Mouse (Mus musculus) kidney, adult 8-10 months (tissue): ENCODE measurements at regions not wholly inside any gene's neighbourhood (a gene's known extent, or its start where the extent isn't known, plus 50 kb on each side); places are given as distances from the start of the nearest gene placed in this dataset.

Source experiments
- DNase-seq, 2 experiments: peaks; one replicate each; pipeline ENCODE4 v3.0.0; 2022

DNA sequence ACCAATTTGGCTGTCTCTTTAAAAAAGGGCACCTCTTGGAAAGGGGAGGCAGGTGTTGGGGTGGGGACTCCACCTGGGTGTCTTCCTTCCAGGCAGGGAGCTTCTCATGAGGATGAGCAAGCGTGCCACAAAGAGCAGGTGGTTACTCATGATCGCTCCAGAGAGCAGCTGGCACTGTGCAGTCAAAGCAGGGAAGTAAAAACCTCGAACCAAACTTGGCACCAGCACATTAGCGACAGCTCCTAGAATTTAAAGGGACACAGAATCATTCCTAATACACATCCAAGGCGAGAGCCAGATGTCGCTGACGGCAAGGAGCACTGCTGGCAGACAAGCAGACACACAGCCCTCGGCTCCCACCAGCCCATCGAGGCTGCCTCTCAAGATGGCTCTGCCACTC, 70.4 kb downstream of the Irx5 start:
- DNase-seq = peak in 1 of 2 experiments; percentile 3

DNA sequence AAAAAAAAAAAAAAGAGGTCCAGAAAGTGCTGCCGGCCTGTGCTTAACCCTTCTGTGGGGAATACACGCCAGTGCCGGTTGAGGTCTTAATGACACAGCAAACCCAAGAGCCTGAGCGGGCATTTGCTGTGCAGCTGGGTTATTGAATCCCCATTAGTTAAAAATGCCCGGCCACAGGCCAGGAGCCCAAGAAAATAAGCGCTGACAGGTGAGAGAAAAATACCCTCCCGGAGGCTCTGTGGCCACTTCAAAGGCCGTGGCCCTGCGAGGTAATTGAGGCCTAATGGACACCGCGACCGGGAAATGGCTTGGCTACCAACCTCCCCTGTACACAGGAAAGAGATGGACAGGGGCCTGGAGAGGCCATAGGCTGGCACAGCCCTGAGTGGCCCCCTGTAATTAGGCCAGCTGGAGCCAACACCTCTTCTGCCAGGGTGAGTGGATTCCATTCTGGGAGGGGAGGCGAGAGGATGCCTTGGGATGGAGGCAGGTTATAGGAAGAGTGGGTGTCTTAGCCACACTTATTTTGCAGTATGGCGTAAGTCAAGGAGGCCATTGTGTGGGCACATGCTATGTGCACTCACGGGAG, 79.7 kb downstream of the Irx5 start:
- DNase-seq = no peak

DNA sequence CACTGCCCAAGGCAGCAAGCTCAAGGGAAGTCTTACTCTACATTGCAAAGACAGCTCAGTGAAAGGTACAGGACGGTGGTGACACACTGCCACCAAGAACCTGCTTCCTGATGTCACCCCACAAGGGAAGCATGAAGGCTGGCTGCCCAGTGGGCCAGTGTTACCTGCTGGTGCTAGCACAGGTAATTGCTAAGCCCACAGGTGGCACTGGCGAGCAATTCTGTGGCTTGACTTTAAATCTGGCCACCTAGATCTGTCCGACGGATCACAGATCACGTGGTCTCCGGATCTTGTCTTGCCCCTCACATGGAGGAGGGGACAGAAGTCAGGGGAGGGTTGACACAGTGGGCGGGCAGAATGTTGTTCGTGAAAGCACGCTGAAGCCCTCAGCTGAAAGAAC, 80.9 kb downstream of the Irx5 start:
- peak in 1 of 2 experiments; percentile 17 for DNase-seq

DNA sequence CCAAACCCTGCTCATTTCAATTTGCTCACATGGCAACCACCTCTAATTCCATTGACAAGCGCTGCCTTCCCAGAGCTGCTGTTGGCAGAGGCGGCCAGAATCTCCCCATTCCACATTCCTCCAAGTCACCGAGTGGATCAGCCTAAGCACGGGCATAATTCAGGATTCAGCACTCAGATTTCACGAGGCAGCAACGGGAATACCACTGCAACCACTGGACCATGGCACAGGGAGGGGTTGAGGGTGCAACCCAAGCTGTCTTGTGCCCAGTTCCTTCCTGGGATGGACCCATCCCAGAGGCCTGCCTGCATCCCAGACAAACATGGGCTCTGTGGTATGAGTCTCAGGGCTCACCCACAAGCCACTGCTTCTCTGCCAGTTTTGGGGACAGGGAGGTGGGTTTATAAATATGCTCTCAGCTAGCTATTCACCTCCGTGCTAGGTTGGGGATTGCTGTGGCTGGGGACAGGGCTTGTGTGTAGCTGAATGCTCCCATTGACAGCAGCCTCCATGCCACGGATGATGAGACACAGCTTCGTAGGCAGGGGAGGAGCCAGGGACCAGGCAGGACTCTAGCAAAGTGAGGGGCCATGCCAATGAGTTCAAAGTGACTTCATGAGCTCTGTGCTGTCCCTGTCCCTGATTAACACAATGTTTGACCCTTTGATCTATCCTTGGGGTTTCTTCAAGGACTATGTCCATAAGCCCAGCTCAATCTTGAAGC, 82.5 kb downstream of the Irx5 start:
- peak; percentile 10 to 36 for DNase-seq

DNA sequence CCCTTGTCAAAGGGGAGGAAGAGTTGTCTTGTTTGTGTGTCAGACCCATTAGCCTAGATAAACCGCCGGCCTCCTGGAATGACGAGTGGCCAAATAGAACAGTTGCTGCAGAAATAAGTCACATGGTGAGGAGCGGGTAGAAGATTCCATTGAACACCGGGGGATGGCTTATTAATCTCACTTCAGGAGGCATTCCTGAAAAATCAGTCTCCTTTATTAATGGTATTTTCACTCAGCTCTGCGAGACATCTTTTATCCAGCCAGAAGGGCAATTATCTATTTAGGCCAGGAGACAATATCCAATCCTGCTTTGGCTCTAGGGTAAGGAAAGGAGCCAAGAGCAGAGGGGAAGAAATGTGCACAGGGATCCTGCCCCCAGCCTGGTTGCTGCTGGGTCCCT, 84.7 kb downstream of the Irx5 start:
- DNase-seq = no peak

DNA sequence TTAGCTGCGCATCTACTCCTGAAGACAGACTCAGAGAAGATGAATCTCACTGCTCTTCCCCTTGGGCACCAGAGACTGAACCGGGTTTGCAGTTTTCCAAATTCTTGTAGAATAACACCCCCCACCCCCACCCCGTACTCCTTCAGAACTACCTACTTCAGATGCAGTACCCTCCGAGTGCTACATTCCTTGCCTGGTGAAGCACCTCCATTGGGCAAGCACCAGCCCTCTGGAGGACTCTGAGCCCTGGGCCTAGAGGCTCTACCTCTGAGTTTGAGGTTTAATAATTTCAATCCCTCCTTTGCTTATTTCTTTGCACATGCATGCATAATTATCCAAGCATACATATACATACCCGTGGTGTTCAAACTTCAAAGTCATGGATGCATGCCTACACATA, 101.9 kb downstream of the Irx5 start:
- DNase-seq = no peak

DNA sequence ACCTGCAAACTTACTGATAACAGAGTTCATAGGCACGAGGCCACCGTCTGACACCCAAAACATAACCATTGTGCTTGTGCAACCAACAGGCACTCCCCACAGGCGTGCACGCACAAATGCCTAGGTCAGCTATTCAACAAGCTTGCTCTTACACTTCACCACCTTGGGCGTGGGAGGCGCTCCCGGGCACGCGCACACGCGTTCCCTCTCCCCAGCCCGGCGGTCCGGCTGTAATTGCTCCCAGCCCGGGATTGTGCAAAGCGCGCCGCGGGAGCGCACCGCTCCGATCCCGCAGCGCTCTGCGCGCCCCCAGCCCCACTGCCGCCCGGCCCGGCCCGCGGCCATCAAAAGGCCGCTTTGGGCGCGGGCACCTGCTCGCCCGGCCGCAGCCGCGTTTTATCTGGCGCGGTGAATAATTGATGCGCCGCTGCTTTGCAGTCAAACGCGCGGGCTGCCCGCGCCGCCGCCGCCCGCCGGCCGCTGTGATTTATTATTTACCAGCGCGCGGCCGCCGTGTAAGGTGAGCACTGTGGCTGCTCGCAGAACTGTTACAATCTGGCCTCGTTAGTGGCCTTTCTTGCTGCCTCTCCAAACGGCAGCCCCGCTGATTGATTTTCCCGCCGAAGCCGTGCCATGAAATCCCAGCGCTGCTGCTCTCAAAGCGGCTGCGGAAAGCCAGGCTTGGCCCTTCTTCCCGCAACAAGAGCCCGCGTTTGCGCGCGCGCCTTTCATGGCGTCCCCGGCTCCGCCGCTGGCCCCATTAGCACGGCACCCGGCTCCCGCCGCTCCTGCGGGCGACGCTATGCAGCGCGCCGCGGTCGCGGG, 102.9 kb downstream of the Irx5 start:
- no peak for DNase-seq

DNA sequence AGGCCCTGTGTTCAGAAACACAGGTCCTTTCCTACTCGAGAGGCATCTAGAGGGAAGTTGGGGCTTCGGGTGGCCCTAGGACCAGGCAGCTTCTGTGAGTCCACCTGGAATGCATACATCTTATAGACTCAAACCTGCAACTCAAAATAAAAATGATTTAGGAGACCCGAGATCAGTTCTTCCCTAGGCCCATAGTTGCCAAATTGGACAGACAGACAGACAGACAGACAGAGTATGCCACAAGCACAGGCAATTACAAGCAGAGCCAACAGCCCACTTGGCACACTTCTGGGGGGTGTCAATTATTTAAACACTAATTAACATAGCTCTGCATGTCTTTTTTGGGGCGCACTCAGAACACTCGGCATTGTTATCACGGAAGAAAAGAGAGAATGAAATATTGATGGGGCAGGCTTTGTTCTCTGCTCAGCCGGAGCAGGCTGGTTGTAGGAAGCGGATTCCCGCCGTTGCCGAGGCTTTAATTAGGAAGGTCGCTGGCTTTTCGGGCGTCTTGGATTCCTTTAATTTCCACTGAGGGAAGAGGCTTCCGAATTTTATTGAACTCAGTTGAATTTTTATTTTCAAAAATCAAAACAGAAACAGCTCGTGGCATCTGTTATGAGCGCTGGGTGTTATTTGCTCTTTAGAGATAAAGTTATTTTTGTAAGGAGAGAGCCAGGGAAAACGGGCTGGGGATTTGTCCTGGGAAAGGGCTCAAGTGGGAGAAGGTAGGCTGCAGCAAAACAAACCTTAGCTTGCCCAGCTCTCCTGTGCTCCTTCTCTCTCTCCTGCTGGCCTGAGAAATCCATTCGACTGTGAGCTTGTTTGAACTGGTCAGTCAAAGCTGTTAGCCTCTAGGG, 111.9 kb downstream of the Irx5 start:
- DNase-seq = no peak

DNA sequence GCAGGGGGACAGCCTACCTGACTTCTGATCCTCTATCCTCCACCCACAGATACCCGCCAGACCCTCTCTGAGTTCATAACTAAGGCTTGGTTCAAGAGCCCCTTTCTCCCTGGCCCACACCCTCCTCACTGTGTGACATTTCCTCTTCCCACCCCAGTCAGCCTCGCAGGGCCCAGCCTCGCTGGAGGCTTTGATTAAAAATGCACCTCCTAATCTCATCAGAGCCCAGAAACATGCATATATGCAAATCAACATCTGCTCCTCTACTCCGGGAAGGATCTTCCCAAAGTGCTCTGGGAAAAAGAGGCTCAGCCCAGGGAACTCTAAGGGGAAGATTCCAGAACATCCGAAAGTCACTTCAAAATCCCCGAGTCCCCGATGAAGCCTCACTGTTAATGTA, 114.8 kb downstream of the Irx5 start:
- DNase-seq = no peak

DNA sequence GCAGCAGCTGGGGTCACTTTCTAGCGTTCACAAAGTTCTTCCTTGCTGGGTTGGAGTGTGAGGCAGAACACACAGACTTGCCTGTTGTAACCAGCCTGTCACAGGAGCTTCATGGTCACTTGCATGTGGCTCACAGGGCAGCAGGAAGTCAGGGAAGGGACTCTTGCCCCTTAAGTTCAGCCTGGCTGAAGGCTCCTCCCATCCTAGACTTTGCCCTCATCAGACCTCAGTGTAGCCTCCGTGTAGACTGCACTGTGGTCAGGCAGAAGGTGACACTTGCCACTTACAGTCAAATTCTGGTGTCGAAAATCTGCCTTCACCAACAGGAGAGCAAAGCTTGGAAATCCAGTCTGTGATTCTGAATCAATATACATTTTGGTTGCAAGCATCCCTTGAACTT, 115.4 kb downstream of the Irx5 start:
- peak; percentile 34 to 51 for DNase-seq

DNA sequence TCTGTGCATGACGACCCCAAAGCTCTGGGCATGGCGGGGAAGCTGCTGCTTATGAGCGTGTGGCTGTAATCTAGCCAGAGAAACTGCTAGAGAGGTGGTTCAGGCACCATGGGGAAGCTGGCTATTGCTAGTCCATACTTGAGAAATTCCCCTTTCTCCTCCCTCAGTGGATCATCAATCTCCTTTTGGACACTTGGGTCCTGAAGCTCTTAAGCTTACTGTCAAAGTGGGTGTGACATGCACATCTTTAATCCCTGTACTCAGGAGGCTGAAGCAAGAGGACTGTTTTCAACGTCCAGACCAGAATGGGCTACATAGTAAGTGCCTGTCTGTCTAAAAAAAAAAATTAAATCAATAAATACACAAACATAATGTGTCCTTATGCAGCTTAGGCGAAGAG, 125.0 kb downstream of the Irx5 start:
- DNase-seq = no peak

DNA sequence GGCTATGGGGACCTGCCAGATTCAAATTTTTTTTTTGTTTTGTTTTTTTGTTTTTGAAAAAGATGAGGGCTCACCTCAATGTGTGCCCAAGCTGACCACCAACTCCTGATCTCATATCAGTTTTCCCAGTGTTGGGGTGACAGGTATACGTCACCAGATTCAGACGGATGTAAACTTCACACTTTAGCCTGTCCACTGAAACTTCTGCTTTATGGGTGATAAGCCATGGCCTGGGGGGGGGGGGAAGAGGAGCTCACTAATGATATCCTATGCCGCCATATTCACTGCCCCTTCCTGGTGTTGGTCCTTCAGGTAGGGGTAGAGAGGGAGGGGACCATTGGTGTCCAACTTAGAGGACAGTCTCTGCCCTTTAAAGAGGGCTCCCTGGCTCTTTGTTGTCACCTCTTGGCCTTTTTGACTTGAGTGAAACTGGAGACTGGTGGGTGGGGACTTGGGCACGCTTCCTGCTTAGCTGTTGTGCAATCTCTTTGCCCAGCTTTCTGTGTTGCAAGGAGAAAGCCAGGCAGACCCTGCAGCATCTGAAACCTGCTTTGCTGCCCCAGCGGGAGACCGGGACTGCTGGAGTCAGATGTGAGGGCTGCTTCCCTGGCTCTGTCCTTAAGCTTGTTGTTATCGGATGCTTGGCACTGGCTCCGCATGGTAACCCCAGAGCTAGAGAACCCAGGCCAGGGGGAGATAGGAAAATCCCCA, 125.8 kb downstream of the Irx5 start:
- no peak for DNase-seq

DNA sequence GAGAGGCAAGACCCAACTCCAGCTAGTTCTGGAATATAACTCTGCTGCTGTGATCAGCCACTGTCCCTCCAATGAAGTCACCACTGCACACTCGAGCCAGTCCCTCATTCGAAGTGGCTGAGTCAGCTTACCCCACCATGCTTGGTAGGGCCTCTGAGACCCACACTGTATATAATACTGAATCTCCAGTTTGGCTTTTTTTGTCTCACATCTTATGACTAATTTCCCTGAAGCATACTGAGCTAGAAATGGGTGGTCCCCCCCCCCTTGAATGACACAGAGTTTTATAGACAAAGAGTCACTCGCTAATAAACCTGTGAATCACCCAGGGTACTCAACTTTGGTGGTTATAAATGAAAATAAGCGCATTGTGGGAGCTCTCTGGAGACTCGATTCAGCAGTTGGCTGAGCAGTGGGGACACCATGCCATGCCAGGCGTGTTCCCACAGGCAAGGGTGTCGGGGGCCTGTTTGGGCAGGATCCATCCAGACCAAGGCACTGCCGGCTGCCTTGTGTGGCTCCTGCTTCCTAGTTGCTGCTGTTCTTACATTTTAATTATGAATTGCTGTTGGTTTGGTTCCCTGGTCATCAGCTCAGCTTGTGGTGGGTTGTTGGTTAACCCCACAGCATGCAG, 131.2 kb downstream of the Irx5 start:
- DNase-seq = no peak

DNA sequence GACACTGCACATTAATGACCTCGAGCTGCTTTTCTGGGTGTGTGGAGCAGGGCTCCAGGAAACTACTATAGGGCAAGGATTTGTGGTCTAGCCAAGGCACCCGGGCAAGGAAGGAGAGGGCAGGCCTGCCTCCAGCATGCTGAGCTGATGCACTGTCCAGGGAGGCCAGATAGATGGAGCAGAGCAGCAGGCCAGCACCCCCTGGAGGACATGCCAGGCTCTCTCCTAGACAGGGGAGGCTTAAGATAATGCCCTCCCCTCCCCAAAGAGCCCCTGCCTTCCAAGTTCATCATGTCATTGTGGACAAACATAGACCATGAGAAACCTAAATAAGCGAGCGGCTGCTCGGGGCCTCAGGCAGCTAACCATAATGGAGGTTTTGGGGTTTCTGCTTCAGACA, 134.1 kb downstream of the Irx5 start:
- no peak for DNase-seq

DNA sequence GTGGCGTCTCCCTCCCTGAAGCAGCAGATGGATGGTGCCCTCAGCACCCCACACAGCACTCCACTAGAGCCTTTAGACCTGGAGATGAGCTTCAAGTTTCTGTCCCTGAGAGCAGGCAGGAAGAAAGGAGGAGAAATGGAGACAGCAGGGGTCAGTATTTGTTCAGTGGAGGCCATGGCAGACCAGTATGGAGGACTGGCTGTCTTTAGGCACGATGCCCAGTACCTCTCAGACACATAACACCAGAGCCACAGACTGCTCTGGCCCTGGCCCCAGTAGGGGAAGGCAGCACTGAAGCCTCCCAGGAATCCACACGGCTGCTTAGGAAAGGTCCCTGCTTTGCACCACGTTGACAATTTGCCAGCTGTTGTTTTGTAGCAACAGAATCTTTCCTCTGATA, 136.0 kb downstream of the Irx5 start:
- DNase-seq = no peak

DNA sequence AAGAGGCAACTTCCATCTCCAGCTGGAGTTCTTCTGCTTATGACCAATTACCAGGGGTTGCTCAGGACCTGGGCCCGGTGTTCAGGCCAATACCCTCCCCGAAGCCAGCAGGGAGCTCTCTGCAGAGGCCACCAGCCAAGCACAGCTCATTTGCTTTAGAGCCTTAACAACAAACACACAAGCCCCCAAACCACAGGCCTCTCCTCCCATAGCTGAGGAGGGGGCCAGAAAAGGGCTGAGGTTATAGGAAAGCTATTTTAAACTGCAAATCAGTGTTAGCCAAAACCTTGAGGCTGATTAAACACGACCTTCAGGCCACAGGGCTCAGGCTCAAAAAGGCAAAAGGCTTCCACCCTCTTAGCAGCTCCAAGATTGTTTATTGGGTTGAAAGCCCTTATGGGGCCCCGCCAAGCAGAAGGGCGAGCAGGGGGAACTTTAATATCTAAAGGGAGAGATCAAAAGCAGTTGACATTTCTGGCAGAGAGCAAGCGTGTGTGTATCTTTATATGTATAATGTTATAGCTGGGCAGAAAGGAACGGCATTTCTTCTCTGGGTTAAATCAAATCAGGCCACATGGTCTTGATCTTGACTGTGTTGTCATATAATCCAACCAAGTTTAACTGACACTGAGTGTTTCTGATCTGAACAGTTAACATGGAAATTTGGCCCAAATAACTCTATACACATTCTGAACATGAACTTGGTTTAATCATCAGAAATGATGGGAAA, 148.3 kb downstream of the Irx5 start:
- no peak for DNase-seq

DNA sequence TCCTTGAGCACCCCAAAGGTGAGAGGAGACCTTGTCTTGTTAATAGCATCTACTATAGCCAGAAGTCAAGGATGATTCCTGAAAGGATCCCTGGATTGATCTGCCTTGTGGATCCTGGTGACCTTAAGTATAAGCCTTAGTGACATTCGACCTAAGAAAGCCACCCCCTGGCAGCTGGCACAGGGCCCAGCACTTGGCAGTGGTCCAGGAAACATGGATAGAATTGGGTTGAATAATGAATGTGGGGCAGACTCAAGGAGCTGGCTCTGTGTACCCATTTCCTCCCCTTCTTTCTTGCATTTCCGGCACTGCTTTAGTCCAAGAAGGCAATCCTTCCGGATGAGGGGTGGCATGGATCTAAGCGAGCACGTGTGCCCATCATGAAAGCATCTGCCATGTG, 149.0 kb downstream of the Irx5 start:
- DNase-seq = no peak

DNA sequence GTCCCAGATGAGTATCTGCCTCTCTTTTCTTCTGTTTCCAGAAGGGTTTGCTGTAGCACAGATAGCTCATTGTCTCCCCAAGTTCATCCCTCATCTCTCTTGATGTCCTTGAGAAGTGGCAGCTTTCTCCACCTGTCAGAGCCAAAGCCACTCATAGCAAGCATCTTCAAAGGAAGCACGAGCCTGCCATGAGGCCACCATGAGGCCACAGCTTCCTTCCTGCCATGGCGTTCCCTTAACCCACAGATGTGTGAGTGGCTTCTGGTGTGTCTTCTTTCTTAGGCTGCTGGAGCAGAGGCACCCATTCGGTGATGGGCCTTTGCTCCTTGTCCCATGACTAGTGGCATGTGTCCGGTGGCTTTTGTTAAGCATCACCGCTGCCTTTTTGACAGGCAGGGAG, 149.5 kb downstream of the Irx5 start:
- no peak for DNase-seq

DNA sequence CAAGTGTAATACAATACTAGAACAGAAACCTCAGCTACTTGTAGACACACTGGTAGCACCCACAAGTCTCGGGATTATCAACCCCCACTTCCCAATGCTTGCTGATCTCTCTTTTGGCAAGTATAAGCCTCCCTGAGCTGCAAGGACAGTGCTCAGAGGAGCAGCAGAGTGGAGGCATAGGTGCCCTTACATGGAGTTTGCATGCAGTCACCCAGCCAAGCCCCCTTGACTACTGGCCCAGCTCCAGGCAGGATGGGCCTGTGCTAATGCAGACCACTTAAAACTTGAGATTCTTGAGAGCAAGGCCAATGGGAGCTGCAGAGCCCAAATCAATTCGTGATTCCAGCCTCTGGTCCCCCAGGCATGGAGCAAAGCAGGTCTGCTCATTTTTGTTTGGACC, 158.0 kb downstream of the Irx5 start:
- DNase-seq = no peak

DNA sequence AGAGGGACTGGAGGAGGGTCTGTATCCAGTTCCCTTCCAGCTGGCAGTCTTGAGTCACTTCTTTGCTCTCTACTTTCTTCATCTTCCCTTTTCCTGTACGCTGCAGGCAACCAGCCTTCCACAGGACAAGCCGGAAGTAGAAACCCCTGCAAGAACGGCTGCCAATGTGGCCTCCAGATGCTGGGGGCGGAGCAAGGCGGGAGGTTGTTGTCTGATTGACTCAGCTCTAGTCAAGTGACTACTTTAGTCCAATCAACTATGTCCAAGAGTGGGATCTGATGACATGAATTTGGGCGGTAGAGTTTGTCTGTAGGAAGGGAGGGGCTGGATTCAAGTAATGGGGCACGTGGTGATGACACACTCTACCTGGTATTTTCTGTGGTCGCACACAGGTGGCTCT, 156.1 kb upstream of the Irx6 start:
- DNase-seq = no peak

DNA sequence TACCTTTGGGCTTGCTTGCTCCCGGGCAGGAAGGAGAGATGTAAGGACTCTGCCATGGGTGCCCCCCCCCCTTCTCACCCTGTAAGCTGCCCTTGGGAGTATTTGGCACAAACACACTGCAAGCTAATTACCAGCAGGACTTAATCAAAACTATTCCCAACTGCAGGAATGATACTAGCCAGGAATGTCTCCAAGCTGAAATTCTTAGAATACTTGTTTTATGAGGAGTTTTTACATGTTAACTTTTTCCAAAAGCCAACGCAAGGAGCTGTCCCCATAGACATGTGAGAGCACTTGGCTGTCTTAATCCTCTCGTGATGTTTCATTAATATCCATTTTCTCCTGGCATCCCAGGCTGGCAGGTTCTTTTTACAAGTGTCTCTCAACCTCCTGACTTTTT, 155.6 kb upstream of the Irx6 start:
- DNase-seq = no peak
